Mouse (Mus musculus) lung, adult 18-20 months (tissue): Measurements from ENCODE around the gene Mosmo.

Experiments used
- DNase-seq, 2 experiments: peaks; one replicate each; pipeline ENCODE4 v3.0.0; 2022; ENCODE audit warnings: mixed read lengths in 2 of 2

The Mosmo gene

GRCm38 (mm10) chr7:120677001-120677643 lies at the start of gene Mosmo:
Gene Mosmo (plus strand): TSS chr7:120677618.
- DNase-seq, result peak; percentile 55 to 63

GRCm38 (mm10) chr7:120632518-120632917 lies 44.9 kb upstream of the Mosmo start:
- peak in 1 of 2 experiments; percentile 6 for DNase-seq

GRCm38 (mm10) chr7:120634301-120634700 lies 43.1 kb upstream of the Mosmo start:
- no peak for DNase-seq

GRCm38 (mm10) chr7:120634711-120635361 lies 42.6 kb upstream of the Mosmo start, which contains the start of gene Uqcrc2:
Gene Uqcrc2 (plus strand): TSS chr7:120635176.
- DNase-seq, result peak; percentile 85 to 87

GRCm38 (mm10) chr7:120635362-120635781 lies 42.0 kb upstream of the Mosmo start:
- DNase-seq, result no peak

- no peak for DNase-seq
Measured at GRCm38 (mm10) chr7:120635821-120636220, 41.6 kb upstream of the Mosmo start.

- DNase-seq, result no peak
Measured at GRCm38 (mm10) chr7:120643217-120643616, 34.2 kb upstream of the Mosmo start.

GRCm38 (mm10) chr7:120647849-120648248 lies 29.6 kb upstream of the Mosmo start:
- DNase-seq, result no peak

GRCm38 (mm10) chr7:120662079-120662478 lies 15.3 kb upstream of the Mosmo start:
- no peak for DNase-seq

GRCm38 (mm10) chr7:120670153-120670875 lies 7.1 kb upstream of the Mosmo start, which contains the start of gene Pdzd9:
Gene Pdzd9 (minus strand): TSS chr7:120670343.
- DNase-seq, result peak; percentile 49 to 58

GRCm38 (mm10) chr7:120671271-120671670 lies 6.1 kb upstream of the Mosmo start:
- DNase-seq, result no peak

- DNase-seq, result peak; percentile 27 to 29
Measured at GRCm38 (mm10) chr7:120677764-120678531, 530 bp downstream of the Mosmo start.

- peak in 1 of 2 experiments; percentile 33 for DNase-seq
Measured at GRCm38 (mm10) chr7:120679023-120679422, 1.6 kb downstream of the Mosmo start.

GRCm38 (mm10) chr7:120682002-120682401 lies 4.6 kb downstream of the Mosmo start:
- DNase-seq, result no peak

GRCm38 (mm10) chr7:120684731-120685161 lies 7.3 kb downstream of the Mosmo start:
- DNase-seq, result no peak

GRCm38 (mm10) chr7:120685227-120685626 lies 7.8 kb downstream of the Mosmo start:
- DNase-seq, result no peak

GRCm38 (mm10) chr7:120690634-120691033 lies 13.2 kb downstream of the Mosmo start:
- no peak for DNase-seq

- DNase-seq, result no peak
Measured at GRCm38 (mm10) chr7:120693831-120694375, 16.5 kb downstream of the Mosmo start.

GRCm38 (mm10) chr7:120695196-120695595 lies 17.8 kb downstream of the Mosmo start:
- no peak for DNase-seq

- no peak for DNase-seq
Measured at GRCm38 (mm10) chr7:120695641-120696040, 18.2 kb downstream of the Mosmo start.

GRCm38 (mm10) chr7:120696331-120696730 lies 18.9 kb downstream of the Mosmo start:
- DNase-seq, result no peak

- DNase-seq, result no peak
Measured at GRCm38 (mm10) chr7:120699586-120699985, 22.2 kb downstream of the Mosmo start.
